Mouse (Mus musculus) neural tube, embryonic 15.5 days (tissue): Measurements from ENCODE around the gene Tfap2b. TPM values are rescaled to one million over a fixed set of nuclear protein-coding genes. Genes with fewer than 3 reads are reported as not detected.

Experiments
- ATAC-seq: fragments of 200-750 bp; cut with Nextera tagmentation; 2 replicates; pipeline ENCODE4 v1.8.0; 2017; ENCODE audit warnings: mild to moderate bottlenecking, moderate TSS enrichment, moderate library complexity; ENCODE audit not compliant: low FRiP score
- H3K27ac ChIP-seq: fragments of 300-500 bp; sonication (generic); replicated peaks from 2 replicates; pipeline ENCODE4 v1.5.1; 2015; ENCODE audit warnings: mild to moderate bottlenecking, inconsistent platforms
- H3K27me3 ChIP-seq: fragments of 300-500 bp; sonication (generic); replicated peaks from 2 replicates; pipeline ENCODE4 v1.6.1; 2015; ENCODE audit warnings: inconsistent platforms
- H3K36me3 ChIP-seq: fragments of 300-500 bp; sonication (generic); 2 replicates; pipeline ENCODE4 v1.6.1; 2015; ENCODE audit warnings: inconsistent platforms
- H3K4me1 ChIP-seq: fragments of 300-500 bp; sonication (generic); 2 replicates; pipeline ENCODE4 v1.6.1; 2015; ENCODE audit warnings: inconsistent platforms
- H3K4me2 ChIP-seq: fragments of 300-500 bp; sonication (generic); 2 replicates; pipeline ENCODE4 v1.6.1; 2015; ENCODE audit warnings: inconsistent platforms, mild to moderate bottlenecking, moderate library complexity
- H3K4me3 ChIP-seq: fragments of 300-500 bp; sonication (generic); replicated peaks from 2 replicates; pipeline ENCODE4 v1.5.1; 2015; ENCODE audit warnings: mild to moderate bottlenecking, inconsistent platforms
- H3K9ac ChIP-seq: fragments of 300-500 bp; sonication (generic); replicated peaks from 2 replicates; pipeline ENCODE4 v1.6.1; 2015; ENCODE audit warnings: mild to moderate bottlenecking, inconsistent platforms
- H3K9me3 ChIP-seq: fragments of 300-500 bp; sonication (generic); replicated peaks from 2 replicates; pipeline ENCODE4 v1.6.1; 2016; ENCODE audit warnings: inconsistent platforms
- WGBS: fragments of 180-500 bp; shearing (Covaris S2); methylation state at CpG from one replicate; pipeline ENCODE4 v1.1.7; 2015; ENCODE audit warnings: mixed read lengths; 5-methylcytosine and 5-hydroxymethylcytosine counted together
- polyA plus RNA-seq: library from polyadenylated mRNA; unstranded; fragments of >200 nt; fragmentation: Nextera tagmentation; extraction: Ambion mirVana; gene quantifications from 2 replicates; pipeline ENCODE4 v1.2.1, GENCODE M21; 2015

Tfap2b gene
- polyA plus RNA-seq, 1 experiment from 2014 or later: 46.0 TPM

DNA sequence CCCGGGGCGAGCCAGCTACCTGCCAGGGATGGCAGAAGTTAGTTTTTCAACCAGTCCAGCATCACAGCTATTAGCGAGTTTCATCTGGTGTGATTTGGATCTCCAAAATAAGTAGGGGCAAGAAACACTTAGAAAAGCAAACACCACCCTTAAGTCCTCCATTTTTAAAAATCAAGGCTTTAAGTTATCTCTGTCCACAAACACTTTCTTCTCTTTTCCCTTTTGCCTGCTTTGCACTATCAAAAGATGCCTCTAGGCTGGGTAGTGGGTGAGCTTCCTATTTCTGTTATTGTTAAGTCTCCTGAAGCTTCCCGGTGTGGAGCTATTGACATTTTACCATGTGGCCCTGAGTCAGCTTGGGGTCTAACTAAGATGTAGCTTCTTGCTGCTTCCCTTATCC, 4.5 kb downstream of the Tfap2b start:
- H3K9ac ChIP-seq: no peak overlapping the region
- 6% methylated on average over 4 of the region's 4 CpGs for WGBS
- no peaks in the 10 kb centered on the region for H3K9me3 ChIP-seq
- H3K27ac ChIP-seq: peak overlapping the region; percentile 28; the same call in 1 of the 2 replicates
- peaks cover 61% of the 10 kb centered on the region for H3K27me3 ChIP-seq
- peak overlapping the region; percentile 15; the same call in 1 of the 2 replicates for H3K4me3 ChIP-seq
- no peak for ATAC-seq
- no peaks in the 10 kb centered on the region for H3K36me3 ChIP-seq
- H3K4me2 ChIP-seq: peak overlapping the region; percentile 15
- peaks cover 22% of the 10 kb centered on the region for H3K4me1 ChIP-seq

DNA sequence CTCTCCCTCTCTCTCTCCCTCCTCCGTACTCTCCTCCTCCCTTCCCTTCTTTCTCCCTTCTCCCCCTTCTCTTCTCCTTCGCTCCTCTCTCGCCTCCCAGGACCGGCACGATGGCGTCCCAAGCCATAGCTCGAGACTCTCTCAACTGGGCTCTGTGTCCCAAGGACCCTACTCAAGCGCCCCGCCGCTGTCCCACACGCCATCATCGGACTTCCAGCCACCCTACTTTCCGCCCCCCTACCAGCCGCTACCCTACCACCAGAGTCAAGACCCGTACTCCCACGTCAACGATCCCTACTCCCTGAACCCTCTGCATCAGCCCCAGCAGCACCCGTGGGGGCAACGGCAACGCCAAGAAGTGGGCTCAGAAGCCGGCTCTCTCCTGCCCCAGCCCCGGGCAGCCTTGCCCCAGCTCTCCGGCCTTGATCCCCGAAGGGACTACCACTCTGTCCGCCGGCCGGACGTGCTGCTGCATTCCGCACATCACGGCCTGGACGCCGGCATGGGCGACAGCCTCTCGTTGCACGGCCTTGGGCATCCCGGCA, 5.2 kb downstream of the Tfap2b start:
- WGBS: 1% methylated on average over 36 of the region's 36 CpGs
- H3K4me1 ChIP-seq: peaks cover 22% of the 10 kb centered on the region
- peak overlapping the region; percentile 47 for H3K4me2 ChIP-seq
- ATAC-seq: no peak
- no peaks in the 10 kb centered on the region for H3K36me3 ChIP-seq
- 0 out of 2 replicates have a peak overlapping the region, but pooled peaks have one; percentile 23 for H3K9ac ChIP-seq
- peaks cover 65% of the 10 kb centered on the region for H3K27me3 ChIP-seq
- H3K4me3 ChIP-seq: peak overlapping the region; percentile 30
- no peaks in the 10 kb centered on the region for H3K9me3 ChIP-seq
- H3K27ac ChIP-seq: peak overlapping the region; percentile 41

DNA sequence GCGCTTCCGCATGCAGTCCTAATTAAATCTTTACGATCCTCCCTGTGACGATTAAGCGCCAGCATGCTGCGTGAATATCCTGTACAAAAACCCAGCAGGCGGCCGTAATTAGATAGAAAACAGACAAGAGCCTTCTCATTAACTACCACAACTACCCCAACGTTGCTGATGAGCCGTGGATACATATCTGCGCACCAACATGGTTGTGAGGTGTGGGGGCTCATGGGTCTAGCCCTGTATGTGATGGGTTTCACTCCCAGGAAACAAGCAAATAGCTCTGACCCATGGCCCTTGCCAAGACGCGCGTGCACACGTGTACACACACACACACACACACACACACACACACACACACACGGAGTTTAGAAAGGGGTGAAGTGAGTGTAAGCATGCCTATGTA, 8.7 kb downstream of the Tfap2b start:
- Histone ChIP-seq H3K9ac (no peak overlapping the region), H3K9me3 (no peaks in the 10 kb centered on the region), H3K27ac (0 out of 2 replicates have a peak overlapping the region, but pooled peaks have one; percentile 18), H3K27me3 (peaks cover 83% of the 10 kb centered on the region), H3K4me2 (peak overlapping the region; percentile 19; the same call in 1 of the 2 replicates), H3K4me3 (no peak overlapping the region), H3K4me1 (peaks cover 15% of the 10 kb centered on the region), H3K36me3 (no peaks in the 10 kb centered on the region)
- peak; percentile 78 for ATAC-seq
- 2% methylated on average over 16 of the region's 16 CpGs for WGBS

DNA sequence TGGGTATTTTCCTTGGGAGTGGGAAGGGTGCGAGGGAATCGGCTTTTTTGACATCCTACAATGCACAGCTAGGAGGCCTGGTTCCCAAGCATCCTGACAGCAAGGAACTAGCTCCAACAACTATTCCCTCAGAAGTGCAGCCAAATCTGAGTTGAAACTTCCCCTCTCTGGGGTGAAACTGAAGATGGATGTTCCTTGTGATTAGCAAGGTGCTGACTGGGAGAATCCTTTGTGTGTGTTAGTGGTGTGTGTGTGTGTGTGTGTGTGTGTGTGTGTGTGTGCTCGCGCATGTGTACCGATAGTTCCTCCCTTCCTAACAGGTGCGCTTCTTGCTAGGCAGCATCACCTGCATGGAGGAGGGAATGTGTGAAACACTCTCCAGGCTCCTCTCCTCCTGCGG, 9.5 kb downstream of the Tfap2b start:
- Histone ChIP-seq H3K4me1 (peaks cover 15% of the 10 kb centered on the region), H3K4me3 (no peak overlapping the region), H3K27me3 (peaks cover 83% of the 10 kb centered on the region), H3K9ac (no peak overlapping the region), H3K27ac (no peak overlapping the region), H3K4me2 (peak overlapping the region; percentile 19), H3K9me3 (no peaks in the 10 kb centered on the region), H3K36me3 (no peaks in the 10 kb centered on the region)
- 4% methylated on average over 7 of the region's 7 CpGs for WGBS
- ATAC-seq: no peak

DNA sequence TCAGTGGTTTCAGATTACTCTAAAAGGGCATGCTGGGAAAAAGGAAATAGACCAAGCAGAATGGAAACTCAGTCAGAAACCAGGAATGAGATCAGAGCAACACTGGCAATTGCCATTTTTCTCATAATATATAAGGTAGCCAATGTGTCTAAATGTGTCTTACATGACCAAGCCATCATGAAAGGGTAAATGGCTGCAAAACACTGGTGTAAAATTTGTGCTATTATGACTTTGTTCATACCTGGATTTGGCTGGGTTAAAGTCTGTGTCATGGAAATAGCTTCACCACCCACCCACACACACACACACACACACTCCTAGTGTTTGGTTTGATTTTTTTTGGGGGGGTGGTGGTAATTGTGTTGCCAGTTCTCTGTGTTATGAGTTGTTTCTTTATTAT, 10.7 kb downstream of the Tfap2b start:
- Histone ChIP-seq H3K4me3 (no peak overlapping the region), H3K9ac (no peak overlapping the region), H3K27ac (no peak overlapping the region), H3K4me1 (peaks cover 10% of the 10 kb centered on the region; the same call in 1 of the 2 replicates), H3K36me3 (no peaks in the 10 kb centered on the region), H3K4me2 (no peak overlapping the region), H3K27me3 (peaks cover 83% of the 10 kb centered on the region), H3K9me3 (no peaks in the 10 kb centered on the region)
- ATAC-seq: no peak

DNA sequence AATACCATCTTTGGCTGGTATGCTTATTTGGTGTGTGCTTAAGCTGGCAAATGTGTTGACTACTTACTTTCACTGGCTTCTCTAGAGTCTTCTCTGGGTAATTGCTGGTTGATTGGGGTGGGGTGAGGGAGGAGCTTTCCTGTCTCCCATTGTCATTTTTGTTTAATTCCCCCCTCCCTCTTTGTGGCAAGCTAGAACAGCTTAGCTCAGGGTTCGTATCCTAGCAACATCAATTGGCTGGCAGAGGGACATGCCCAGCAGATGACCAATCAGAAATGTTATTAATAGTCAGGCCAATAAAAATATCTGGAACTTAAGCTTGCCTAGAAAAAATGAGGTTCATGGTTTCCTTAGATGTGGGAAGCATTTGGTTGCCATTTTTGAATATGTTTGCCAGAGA, 11.8 kb downstream of the Tfap2b start:
- ATAC-seq: no peak
- no peaks in the 10 kb centered on the region for H3K36me3 ChIP-seq
- WGBS: 9% methylated on average over 1 of the region's 1 CpGs
- H3K4me3 ChIP-seq: no peak overlapping the region
- H3K27ac ChIP-seq: no peak overlapping the region
- H3K27me3 ChIP-seq: peaks cover 84% of the 10 kb centered on the region
- no peaks in the 10 kb centered on the region for H3K9me3 ChIP-seq
- no peak overlapping the region for H3K4me2 ChIP-seq
- no peak overlapping the region for H3K9ac ChIP-seq
- H3K4me1 ChIP-seq: peaks cover 10% of the 10 kb centered on the region; the same call in 1 of the 2 replicates

DNA sequence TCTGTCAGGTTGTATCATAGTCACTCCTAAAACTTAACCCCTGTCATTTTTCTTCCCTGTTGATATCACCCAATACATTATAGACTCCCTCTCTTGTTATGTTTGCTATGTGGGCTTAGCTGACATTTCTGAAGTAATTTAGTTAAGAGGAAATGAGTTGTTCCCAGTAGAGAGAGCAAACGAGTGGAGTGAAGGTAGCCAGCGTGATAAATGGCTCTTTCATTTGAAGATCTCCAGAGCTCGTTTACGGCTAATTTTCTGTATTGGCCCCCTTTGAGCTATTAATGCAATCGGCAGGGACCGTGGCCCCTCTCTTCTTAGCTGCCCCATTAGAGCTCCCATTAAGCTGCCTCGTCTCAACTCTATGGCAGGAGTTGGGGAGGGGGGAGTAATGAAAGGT, 12.9 kb downstream of the Tfap2b start:
- H3K4me2 ChIP-seq: no peak overlapping the region
- H3K27ac ChIP-seq: no peak overlapping the region
- no peaks in the 10 kb centered on the region for H3K36me3 ChIP-seq
- no peak overlapping the region for H3K4me3 ChIP-seq
- no peak for ATAC-seq
- 1% methylated on average over 7 of the region's 7 CpGs for WGBS
- no peaks in the 10 kb centered on the region for H3K9me3 ChIP-seq
- peaks cover 84% of the 10 kb centered on the region for H3K27me3 ChIP-seq
- peaks cover 10% of the 10 kb centered on the region; the same call in 1 of the 2 replicates for H3K4me1 ChIP-seq
- H3K9ac ChIP-seq: no peak overlapping the region

DNA sequence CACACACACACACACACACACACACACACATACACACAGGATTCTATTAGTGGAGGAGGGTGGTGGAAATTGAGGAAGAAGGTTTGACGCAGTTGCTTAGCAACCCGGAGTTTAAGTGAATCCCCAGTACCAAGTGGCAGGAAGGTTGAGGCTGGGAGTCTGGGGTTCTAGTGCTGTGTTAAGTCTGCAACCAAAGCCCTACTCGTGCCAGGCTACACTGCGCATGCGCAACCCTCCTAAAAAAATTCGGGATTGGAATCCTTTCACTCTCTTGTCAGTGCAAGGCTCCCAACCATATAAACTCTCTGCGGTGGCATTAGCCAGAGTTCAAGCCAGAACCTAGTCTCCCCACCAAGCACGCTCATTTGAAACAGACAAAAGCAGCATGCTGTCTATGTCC, 18.0 kb downstream of the Tfap2b start:
- no peaks in the 10 kb centered on the region for H3K9me3 ChIP-seq
- H3K9ac ChIP-seq: no peak overlapping the region
- 4% methylated on average over 8 of the region's 8 CpGs for WGBS
- no peak for ATAC-seq
- H3K4me3 ChIP-seq: no peak overlapping the region
- no peak overlapping the region for H3K4me2 ChIP-seq
- H3K36me3 ChIP-seq: no peaks in the 10 kb centered on the region
- H3K27ac ChIP-seq: no peak overlapping the region
- peaks cover 89% of the 10 kb centered on the region for H3K27me3 ChIP-seq
- no peaks in the 10 kb centered on the region for H3K4me1 ChIP-seq

DNA sequence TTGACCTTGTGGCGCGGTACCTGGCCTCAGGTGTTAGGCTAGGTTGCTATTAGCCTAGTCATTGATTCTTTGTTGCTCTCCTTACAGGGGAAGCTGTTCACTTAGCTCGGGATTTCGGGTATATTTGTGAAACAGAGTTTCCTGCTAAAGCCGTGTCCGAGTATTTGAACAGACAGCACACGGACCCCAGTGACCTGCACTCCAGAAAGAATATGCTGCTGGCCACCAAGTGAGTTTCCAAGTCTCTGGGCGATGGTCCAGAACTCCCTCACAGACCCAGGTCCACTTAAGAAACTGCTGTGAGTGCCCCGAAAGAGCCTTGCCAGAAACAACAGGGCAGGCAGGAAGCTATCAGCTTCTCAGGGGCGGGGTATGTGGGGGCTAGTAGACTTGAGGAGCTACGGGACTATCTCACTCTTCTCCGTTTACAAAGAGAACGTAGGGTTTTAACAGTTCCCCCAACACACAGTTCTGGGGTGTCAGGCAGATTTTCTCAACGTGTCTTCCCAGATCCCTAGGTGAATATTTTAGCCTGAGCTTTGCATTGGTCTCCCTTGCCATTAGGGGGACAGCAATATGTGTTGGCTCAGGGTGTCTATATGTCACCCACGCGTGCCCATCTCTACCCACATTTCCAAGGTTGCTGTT, 22.3 kb downstream of the Tfap2b start:
- Histone ChIP-seq H3K4me2 (no peak overlapping the region), H3K9ac (no peak overlapping the region), H3K27ac (no peak overlapping the region), H3K27me3 (peaks cover 79% of the 10 kb centered on the region), H3K36me3 (no peaks in the 10 kb centered on the region), H3K9me3 (no peaks in the 10 kb centered on the region), H3K4me1 (no peaks in the 10 kb centered on the region), H3K4me3 (no peak overlapping the region)
- 8% methylated on average over 16 of the region's 16 CpGs for WGBS
- ATAC-seq: no peak

DNA sequence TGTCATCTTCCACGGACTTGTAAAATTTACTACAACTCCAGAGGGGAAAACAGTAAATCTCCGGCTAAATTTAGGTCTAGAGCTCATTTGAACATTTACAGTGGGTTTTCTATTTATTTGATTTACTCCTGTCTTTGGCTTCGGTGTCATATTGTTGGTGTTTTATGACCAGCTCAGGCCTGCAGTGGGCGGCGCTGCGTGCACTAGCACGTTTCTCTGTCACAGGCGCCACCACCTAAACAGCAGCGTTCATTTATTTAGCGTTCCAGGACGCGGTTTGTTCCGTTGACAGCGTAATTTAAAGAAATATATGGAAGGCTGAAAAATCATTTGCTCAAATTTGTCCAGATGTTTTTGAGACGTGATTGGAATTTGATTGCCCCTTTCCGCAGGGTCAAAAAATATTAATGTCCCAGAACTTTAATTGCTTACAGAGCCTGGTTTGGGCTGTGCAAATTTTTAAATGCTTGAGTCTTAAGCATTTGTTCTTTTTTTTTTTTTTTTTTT, 22.9 kb downstream of the Tfap2b start:
- Histone ChIP-seq H3K4me2 (no peak overlapping the region), H3K4me3 (no peak overlapping the region), H3K36me3 (no peaks in the 10 kb centered on the region), H3K27me3 (peaks cover 79% of the 10 kb centered on the region), H3K27ac (no peak overlapping the region), H3K4me1 (peaks cover 2% of the 10 kb centered on the region), H3K9ac (no peak overlapping the region), H3K9me3 (no peaks in the 10 kb centered on the region)
- no peak for ATAC-seq
- WGBS: 6% methylated on average over 16 of the region's 16 CpGs

DNA sequence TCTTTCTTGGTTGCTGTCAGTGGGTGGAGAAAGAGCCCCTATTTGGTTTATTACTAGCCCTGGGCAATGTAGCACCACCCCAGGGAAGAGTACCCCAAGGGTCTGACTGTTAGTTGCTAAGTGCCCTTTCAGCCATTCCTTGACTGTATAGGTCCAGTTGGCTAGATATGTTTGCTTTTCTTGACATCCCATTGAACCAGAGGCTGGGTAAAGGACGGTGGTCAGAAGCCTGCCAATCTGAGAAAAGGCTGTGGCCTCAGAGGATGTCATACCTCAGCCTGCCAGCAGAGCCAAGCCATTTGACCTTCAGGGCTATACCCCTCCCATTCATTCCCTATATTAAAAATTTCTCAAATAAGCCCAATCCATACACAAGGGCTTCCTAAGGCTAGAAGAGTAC, 24.0 kb downstream of the Tfap2b start:
- Histone ChIP-seq H3K9me3 (no peaks in the 10 kb centered on the region), H3K4me3 (no peak overlapping the region), H3K27ac (no peak overlapping the region), H3K4me2 (no peak overlapping the region), H3K4me1 (peaks cover 3% of the 10 kb centered on the region), H3K27me3 (peaks cover 79% of the 10 kb centered on the region), H3K9ac (no peak overlapping the region), H3K36me3 (no peaks in the 10 kb centered on the region)
- 14% methylated on average over 1 of the region's 1 CpGs for WGBS
- no peak for ATAC-seq

DNA sequence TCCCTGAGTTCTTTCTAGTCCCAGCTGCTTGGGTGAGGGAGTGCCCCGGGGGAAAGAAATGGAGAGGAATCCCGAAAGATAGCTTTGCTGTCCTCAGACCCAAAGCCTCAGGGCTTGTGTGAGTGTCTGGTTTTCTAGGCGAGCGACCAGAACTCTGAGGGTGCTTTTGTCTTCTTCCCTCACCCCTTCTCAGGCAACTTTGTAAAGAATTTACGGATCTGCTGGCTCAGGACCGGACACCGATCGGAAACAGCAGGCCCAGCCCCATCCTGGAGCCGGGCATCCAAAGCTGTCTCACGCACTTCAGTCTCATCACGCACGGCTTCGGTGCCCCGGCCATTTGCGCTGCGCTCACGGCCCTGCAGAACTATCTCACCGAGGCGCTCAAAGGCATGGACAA, 25.1 kb downstream of the Tfap2b start:
- H3K9me3 ChIP-seq: no peaks in the 10 kb centered on the region
- H3K4me3 ChIP-seq: no peak overlapping the region
- no peaks in the 10 kb centered on the region for H3K36me3 ChIP-seq
- no peak overlapping the region for H3K4me2 ChIP-seq
- no peak overlapping the region for H3K9ac ChIP-seq
- ATAC-seq: no peak
- H3K27me3 ChIP-seq: peaks cover 75% of the 10 kb centered on the region
- H3K27ac ChIP-seq: no peak overlapping the region
- peaks cover 3% of the 10 kb centered on the region for H3K4me1 ChIP-seq
- 6% methylated on average over 19 of the region's 19 CpGs for WGBS
